Mouse (Mus musculus) kidney, adult 2 months (tissue): ENCODE measurements at regions not wholly inside any gene's neighbourhood (a gene's known extent, or its start where the extent isn't known, plus 50 kb on each side); places are given as distances from the start of the nearest gene placed in this dataset.

Experiments
- DNase-seq: peaks from one replicate; pipeline ENCODE4 v3.0.0; 2021
- H3K27ac ChIP-seq: fragments of 200-500 bp; 2 replicates; pipeline ENCODE4 v1.5.1; 2012; ENCODE audit warnings: low read depth, low read length, control low read depth, inconsistent platforms; ENCODE audit not compliant: insufficient read depth
- H3K27me3 ChIP-seq: fragments of 200-500 bp; replicated peaks from 2 replicates; pipeline ENCODE4 v1.6.1; 2012; ENCODE audit warnings: mild to moderate bottlenecking, moderate library complexity, low read length, inconsistent platforms; ENCODE audit not compliant: control insufficient read depth, insufficient read depth
- H3K36me3 ChIP-seq: fragments of 200-500 bp; 2 replicates; pipeline ENCODE4 v1.6.1; 2012; ENCODE audit warnings: mild to moderate bottlenecking, moderate library complexity, low read length, inconsistent platforms; ENCODE audit not compliant: control insufficient read depth, insufficient read depth
- H3K4me1 ChIP-seq: fragments of 200-500 bp; 2 replicates; pipeline ENCODE4 v1.6.1; 2011; ENCODE audit warnings: low read length; ENCODE audit not compliant: control insufficient read depth, insufficient read depth
- H3K4me3 ChIP-seq: fragments of 200-500 bp; 2 replicates; pipeline ENCODE4 v1.5.1; 2011; ENCODE audit warnings: mild to moderate bottlenecking, low read depth, low read length, control low read depth; ENCODE audit not compliant: insufficient read depth
- CTCF ChIP-seq: fragments of 200-500 bp; conservative IDR thresholded peaks from 2 replicates; pipeline ENCODE4 v1.5.1; 2011; ENCODE audit warnings: low read depth, mild to moderate bottlenecking, control low read depth, low read length, moderate library complexity, mixed read lengths; ENCODE audit not compliant: insufficient read depth, insufficient read length
- POLR2A ChIP-seq: fragments of 200-500 bp; IDR thresholded peaks from one replicate; pipeline ENCODE4 v1.6.1; 2011; ENCODE audit warnings: low read depth, low read length, control low read depth
- whole genome bisulfite sequencing: fragments of 180-500 bp; shearing (Covaris S2); methylation state at CpG from one replicate; pipeline ENCODE4 v1.1.7; 2018; 5-methylcytosine and 5-hydroxymethylcytosine counted together

DNA sequence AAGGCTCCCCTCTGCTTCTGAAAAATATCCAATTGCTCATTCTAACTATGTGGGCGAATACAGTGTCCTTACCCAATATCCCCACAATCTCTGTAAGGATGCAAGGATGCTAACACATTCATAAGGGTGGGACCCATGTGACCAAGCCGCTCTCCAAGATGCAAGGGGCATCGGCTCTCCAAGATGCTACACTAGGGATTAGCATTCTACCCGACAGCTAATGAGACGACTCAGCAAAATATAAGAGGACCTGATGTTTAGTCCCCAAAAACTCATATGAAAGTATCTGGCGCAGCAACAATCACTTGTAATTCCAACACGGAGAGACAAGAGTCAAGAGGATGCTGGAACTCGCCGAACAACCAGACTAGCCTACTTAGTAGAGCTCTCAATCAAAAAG, 299.6 kb upstream of the Jmjd1c start:
- no peaks in the 10 kb centered on the region for H3K36me3 ChIP-seq
- DNase-seq = no peak
- TF ChIP-seq CTCF (no peak), POLR2A (no peak)
- no peak overlapping the region for H3K4me3 ChIP-seq
- no peaks in the 10 kb centered on the region for H3K27me3 ChIP-seq
- 93% methylated on average over 9 of the region's 9 CpGs for WGBS
- no peaks in the 10 kb centered on the region for H3K4me1 ChIP-seq
- H3K27ac ChIP-seq = no peak overlapping the region

DNA sequence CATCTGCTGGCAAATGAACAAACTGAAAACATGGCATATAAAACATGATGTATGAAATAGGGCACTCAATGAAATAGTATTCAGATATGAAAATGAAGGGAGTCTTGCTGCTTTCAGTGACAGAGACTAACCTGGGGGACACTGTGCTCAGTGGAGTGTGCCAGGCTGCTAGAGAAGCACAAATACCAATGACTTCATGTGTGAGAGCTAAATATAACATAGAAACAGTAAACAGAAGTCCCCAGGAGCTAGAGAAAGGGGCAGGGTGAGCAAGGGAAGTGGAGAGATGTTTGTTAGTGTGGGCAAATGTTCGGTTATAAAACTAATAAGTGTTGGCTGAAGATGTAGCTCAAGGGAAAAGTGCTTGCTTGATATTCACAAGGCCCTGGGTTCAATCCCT, 293.2 kb upstream of the Jmjd1c start:
- Histone ChIP-seq H3K4me3 (no peak overlapping the region), H3K36me3 (no peaks in the 10 kb centered on the region), H3K4me1 (no peaks in the 10 kb centered on the region), H3K27me3 (no peaks in the 10 kb centered on the region), H3K27ac (no peak overlapping the region)
- WGBS = 70% methylated on average over 1 of the region's 1 CpGs
- TF ChIP-seq CTCF = no peak
- TF ChIP-seq POLR2A = no peak
- DNase-seq = no peak

DNA sequence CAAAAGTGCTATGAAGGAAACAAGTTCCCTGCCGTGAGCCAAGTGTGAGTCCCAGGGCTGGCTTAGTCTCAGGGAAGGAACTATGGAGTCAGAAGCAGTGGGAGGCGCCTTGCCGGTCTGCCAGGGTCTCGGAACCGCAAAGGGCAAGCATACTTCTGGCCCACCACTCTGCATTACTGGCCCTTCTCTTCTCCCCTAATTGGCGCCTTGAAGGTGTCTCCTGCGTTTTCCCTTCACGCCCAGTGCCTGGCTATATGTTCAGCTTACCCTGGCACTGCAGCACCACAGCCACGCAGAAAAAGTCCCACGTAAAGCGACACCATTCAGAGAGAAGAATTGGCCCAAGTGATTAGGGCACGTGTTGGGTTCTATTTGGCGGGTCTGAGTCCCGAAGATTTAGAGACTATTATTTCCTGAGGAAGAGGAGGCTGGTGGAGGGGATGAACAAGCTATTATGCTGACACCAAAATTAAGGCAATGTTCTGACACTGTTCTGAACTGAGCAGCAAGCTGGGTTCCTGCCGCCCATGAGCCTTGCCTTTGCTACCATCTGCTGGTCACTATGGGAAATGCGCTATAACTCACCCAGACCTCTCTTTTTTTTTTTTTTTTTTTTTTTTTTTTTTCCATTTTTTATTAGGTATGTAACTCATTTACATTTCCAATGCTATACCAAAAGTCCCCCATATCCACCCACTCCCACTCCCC, 288.5 kb upstream of the Jmjd1c start:
- 43% methylated on average over 16 of the region's 16 CpGs for WGBS
- peak; percentile 55 for DNase-seq

DNA sequence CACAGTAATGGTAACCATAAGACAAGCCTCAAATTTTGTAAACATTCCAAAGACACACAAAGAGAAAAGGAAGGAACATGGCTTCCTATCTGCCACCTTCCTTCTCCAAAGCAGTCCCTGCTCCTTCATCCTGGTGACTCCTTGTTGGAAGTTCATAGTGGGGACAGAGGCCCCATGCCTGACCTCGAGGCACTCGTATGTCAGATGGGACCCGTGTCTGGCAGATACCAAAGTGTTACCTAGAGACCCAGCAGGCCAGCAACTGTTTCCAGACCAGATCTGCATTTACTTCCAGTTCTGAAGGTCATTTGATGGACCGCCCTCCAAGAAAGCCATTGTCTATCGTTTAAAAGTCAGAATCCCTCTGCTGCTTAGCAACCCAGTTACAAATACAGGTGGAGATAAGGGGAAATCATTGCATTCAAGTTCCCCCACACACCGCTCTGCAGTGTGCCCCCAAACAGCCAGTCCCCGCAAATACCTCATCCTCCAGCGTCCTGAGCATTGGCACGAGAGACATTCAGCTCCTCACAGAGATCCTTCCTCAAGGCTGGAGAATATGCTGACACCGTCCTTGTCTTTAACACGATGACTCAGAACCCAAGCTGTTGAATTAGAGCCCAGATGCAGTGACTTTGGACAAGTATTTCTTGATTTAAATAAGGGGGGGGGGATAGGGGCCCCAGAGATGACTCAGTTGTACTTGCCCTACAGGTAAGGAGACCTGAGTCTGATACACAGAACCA, 283.2 kb upstream of the Jmjd1c start:
- Histone ChIP-seq H3K27me3 (no peaks in the 10 kb centered on the region), H3K4me3 (no peak overlapping the region), H3K27ac (no peak overlapping the region), H3K4me1 (no peaks in the 10 kb centered on the region), H3K36me3 (no peaks in the 10 kb centered on the region)
- WGBS = 86% methylated on average over 11 of the region's 11 CpGs
- TF ChIP-seq CTCF (no peak), POLR2A (no peak)
- no peak for DNase-seq

More for the DNA sequence above, 288.5 kb upstream of the Jmjd1c start:
- Histone ChIP-seq H3K4me3 (no peak overlapping the region), H3K27me3 (no peaks in the 10 kb centered on the region), H3K27ac (no peak overlapping the region), H3K4me1 (no peaks in the 10 kb centered on the region), H3K36me3 (no peaks in the 10 kb centered on the region)
- TF ChIP-seq POLR2A (no peak), CTCF (peak; percentile 84)

DNA sequence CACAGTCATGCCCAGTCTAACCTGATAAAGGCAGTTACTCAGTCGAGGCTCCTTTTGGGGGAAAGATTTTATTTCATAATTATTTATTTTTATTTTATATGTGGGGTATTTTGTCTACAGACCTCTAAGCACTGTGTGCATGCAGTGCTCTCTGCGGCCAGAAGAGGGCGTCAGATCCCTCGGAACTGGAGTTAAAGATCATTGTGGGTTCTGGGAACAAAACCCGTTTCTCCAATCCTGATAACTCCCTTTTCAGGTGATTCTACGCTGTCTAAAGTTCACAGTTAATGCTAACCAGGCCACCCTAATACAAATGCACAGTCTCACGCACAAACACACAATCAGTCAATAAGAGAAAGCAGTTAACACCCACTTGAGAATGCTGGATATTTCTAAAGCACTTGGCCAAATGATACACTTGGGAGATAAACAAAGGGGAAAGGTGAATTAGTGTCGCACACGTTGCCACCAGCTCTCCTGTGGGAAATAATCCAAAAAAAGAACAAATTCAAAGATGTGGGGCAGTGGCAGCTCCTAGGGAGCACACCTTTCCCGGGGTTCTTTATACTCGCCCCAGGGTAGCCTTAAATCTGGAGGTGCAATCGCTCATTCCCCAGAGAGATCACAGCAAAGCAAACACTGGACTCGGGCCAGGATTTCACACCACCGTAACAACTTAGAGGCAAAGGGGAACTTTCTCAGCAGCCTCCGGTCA, 281.9 kb upstream of the Jmjd1c start:
- TF ChIP-seq POLR2A (no peak), CTCF (0 out of 2 replicates have a peak, but pooled peaks have one; percentile 29)
- DNase-seq = peak; percentile 3
- no peak overlapping the region for H3K27ac ChIP-seq
- WGBS = 12% methylated on average over 15 of the region's 15 CpGs
- H3K36me3 ChIP-seq = no peaks in the 10 kb centered on the region
- no peaks in the 10 kb centered on the region for H3K4me1 ChIP-seq
- no peaks in the 10 kb centered on the region for H3K27me3 ChIP-seq
- H3K4me3 ChIP-seq = no peak overlapping the region

DNA sequence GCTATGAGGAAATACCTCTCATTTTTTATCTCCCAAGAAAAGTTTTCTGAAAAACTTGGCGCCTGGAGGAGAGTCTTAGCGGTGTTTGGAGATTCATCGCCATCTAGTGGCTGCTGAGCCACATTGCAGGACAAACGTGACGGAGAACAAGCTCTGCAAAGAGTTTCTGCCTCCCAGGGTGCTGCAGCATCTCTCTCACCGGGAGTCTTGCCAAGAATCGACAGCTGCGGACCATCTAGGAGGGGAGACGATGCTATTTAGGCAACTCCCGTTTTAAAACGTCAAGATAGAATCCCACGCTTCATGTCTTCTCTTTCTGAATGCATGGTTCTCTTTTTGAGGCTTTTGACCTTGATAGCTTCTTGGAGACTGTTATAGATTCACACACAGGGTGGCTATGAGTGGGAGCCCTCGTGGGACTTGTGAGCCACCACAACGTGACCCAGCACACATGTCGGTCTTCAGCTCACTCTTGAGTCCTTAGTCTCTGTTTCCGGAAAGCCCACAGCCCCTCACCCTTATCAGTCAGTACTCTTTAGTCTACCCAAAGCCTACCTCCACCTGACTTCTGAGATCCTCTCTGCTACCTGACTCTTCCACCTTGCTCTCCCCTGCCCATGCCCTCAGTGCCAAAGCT, 281.2 kb upstream of the Jmjd1c start:
- no peaks in the 10 kb centered on the region for H3K4me1 ChIP-seq
- no peak overlapping the region for H3K27ac ChIP-seq
- WGBS = 10% methylated on average over 16 of the region's 16 CpGs
- H3K36me3 ChIP-seq = no peaks in the 10 kb centered on the region
- H3K27me3 ChIP-seq = no peaks in the 10 kb centered on the region
- peak; percentile 86 for DNase-seq
- TF ChIP-seq POLR2A (no peak), CTCF (peak; percentile 79)
- H3K4me3 ChIP-seq = no peak overlapping the region
